Mouse (Mus musculus) heart, embryonic 16.5 days (tissue): ENCODE results near the gene Olfr282. TPM values are rescaled to one million over a fixed set of nuclear protein-coding genes. Genes with fewer than 3 reads are reported as not detected.
"Not testable (repeated sequence)": the region's sequence is repeated elsewhere in the genome, so short reads cannot be mapped to it uniquely, and the experiment has no call there.

Source experiments
- ATAC-seq: fragments of 200-750 bp; cut with Nextera tagmentation; replicated peaks from 2 replicates; pipeline ENCODE4 v1.8.0; 2017; ENCODE audit warnings: moderate number of reproducible peaks; ENCODE audit not compliant: insufficient read depth, low FRiP score; ENCODE audit errors: extremely low read depth
- H3K27ac ChIP-seq: fragments of 300-500 bp; sonication (generic); 2 replicates; pipeline ENCODE4 v1.5.1; 2014; ENCODE audit warnings: mild to moderate bottlenecking, low read length, control low read depth, moderate library complexity
- H3K27me3 ChIP-seq: fragments of 300-500 bp; sonication (generic); 2 replicates; pipeline ENCODE4 v1.6.1; 2014; ENCODE audit warnings: low read length, mixed read lengths; ENCODE audit not compliant: control insufficient read depth, insufficient read depth
- H3K36me3 ChIP-seq: fragments of 300-500 bp; sonication (generic); 2 replicates; pipeline ENCODE4 v1.6.1; 2014; ENCODE audit not compliant: control insufficient read depth, insufficient read depth
- H3K4me1 ChIP-seq: fragments of 300-500 bp; sonication (generic); 2 replicates; pipeline ENCODE4 v1.6.1; 2014; ENCODE audit warnings: low read length, mixed read lengths; ENCODE audit not compliant: control insufficient read depth, insufficient read depth
- H3K4me2 ChIP-seq: fragments of 300-500 bp; sonication (generic); 2 replicates; pipeline ENCODE4 v1.6.1; 2014; ENCODE audit warnings: low read depth, mild to moderate bottlenecking, control low read depth, low read length
- H3K4me3 ChIP-seq: fragments of 300-500 bp; sonication (generic); 2 replicates; pipeline ENCODE4 v1.5.1; 2014; ENCODE audit warnings: mild to moderate bottlenecking, control low read depth, low read length
- H3K9ac ChIP-seq: fragments of 300-500 bp; sonication (generic); 2 replicates; pipeline ENCODE4 v1.6.1; 2014; ENCODE audit warnings: low read length, control low read depth
- H3K9me3 ChIP-seq: fragments of 300-500 bp; sonication (generic); replicated peaks from 2 replicates; pipeline ENCODE4 v1.6.1; 2016; ENCODE audit warnings: low read length; ENCODE audit not compliant: control insufficient read depth
- WGBS: fragments of 180-500 bp; shearing (Covaris S2); extraction: QIAGEN DNeasy Blood & Tissue Kit; methylation state at CpG from one replicate; pipeline ENCODE4 v1.1.7; 2014; 5-methylcytosine and 5-hydroxymethylcytosine counted together
- polyA plus RNA-seq: library from polyadenylated mRNA; unstranded; fragments of >200 nt; fragmentation: Nextera tagmentation; extraction: Ambion mirVana; gene quantifications from 2 replicates; pipeline ENCODE4 v1.2.1, GENCODE M21; 2015

The Olfr282 gene
- polyA plus RNA-seq, 1 experiment from 2014 or later = not detected

- 0 out of 2 replicates have a peak, but pooled peaks cover 6% of the 10 kb centered on the region for H3K9me3 ChIP-seq
- H3K9ac ChIP-seq = no peak overlapping the region
- WGBS = 91% methylated on average over 9 of the region's 9 CpGs
- no peak overlapping the region for H3K27ac ChIP-seq
- H3K36me3 ChIP-seq = no peaks in the 10 kb centered on the region
- H3K4me3 ChIP-seq = no peak overlapping the region
- H3K4me1 ChIP-seq = no peaks in the 10 kb centered on the region
- no peaks in the 10 kb centered on the region for H3K27me3 ChIP-seq
- no peak for ATAC-seq
- no peak overlapping the region for H3K4me2 ChIP-seq
Measured at GRCm38 (mm10) chr15:98410249-98410648, 20.8 kb upstream of the Olfr282 start.

GRCm38 (mm10) chr15:98415996-98416395 is 15.0 kb upstream of the Olfr282 start:
- no peak overlapping the region for H3K4me3 ChIP-seq
- no peak overlapping the region for H3K4me2 ChIP-seq
- no peaks in the 10 kb centered on the region for H3K36me3 ChIP-seq
- H3K27ac ChIP-seq = no peak overlapping the region
- H3K9me3 ChIP-seq = no peaks in the 10 kb centered on the region
- ATAC-seq = no peak
- H3K4me1 ChIP-seq = no peaks in the 10 kb centered on the region
- H3K27me3 ChIP-seq = no peaks in the 10 kb centered on the region
- H3K9ac ChIP-seq = no peak overlapping the region
- 69% methylated on average over 4 of the region's 4 CpGs for WGBS

DNA sequence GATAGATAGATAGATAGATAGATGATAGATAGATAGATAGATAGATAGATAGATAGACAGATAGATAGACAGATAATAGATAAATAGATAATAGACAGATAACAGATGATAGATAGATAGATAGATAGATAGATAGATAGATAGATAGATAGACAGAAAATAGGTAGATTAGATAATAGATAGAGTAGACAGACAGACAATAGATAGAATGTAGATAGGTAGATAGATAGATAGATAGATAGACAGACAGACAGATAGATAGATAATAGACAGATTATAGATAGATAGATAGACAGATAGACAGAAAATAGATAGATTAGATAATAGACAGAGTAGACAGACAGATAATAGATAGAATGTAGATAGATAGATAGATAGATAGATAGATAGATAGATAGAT is 14.2 kb upstream of the Olfr282 start:
- not testable (repeated sequence) for H3K9ac ChIP-seq, ATAC-seq, H3K4me1 ChIP-seq, H3K9me3 ChIP-seq, H3K4me2 ChIP-seq, H3K4me3 ChIP-seq, H3K27ac ChIP-seq, H3K36me3 ChIP-seq, H3K27me3 ChIP-seq

DNA sequence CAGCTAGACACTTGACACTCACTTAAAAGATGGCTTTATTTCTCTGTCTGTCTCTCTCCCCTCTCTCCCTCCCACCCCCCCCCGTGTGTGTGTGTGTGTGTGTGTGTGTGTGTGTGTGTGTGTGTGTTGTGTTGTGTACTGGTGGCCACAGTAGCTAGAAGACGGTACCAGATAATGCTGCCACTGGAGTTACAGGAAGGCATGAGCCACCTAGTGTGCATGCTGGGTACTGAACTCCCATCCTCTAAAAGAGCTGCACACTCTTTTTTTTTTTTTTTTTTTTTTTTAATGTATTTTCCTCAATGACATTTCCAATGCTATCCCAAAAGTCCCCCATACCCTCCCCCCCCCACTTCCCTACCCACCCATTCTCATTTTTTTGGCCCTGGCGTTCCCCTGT is 13.7 kb upstream of the Olfr282 start:
- H3K27me3 ChIP-seq, ATAC-seq, H3K4me3 ChIP-seq, H3K4me1 ChIP-seq, H3K36me3 ChIP-seq, H3K27ac ChIP-seq, H3K4me2 ChIP-seq, H3K9me3 ChIP-seq, H3K9ac ChIP-seq: not testable (repeated sequence)
- 14% methylated on average over 1 of the region's 3 CpGs for WGBS

- ATAC-seq = no peak
- 61% methylated on average over 6 of the region's 7 CpGs for WGBS
Measured at GRCm38 (mm10) chr15:98418096-98418495, 12.9 kb upstream of the Olfr282 start.

DNA sequence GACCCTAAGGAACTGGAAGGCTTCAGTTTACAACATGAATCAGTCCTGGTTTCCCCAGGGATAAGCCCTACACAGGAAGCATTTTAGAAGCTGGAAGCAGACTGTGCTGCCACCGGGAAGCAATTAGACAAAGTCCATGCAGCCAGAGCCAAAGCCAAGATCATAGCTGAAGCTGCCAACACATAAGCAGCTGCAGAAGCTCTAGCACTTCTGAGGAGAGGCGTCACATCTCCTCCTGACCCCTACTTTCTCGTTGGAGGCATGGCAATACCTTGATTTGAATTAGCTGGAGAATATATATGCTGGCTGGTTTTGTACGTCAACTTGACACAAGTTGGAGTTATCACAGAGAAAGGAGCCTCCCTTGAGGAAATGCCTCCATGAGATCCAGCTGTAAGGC is 10.1 kb upstream of the Olfr282 start:
- no peaks in the 10 kb centered on the region for H3K9me3 ChIP-seq
- WGBS = 48% methylated on average over 4 of the region's 4 CpGs
- no peaks in the 10 kb centered on the region; the same call in 1 of the 2 replicates for H3K27me3 ChIP-seq
- no peak overlapping the region for H3K4me3 ChIP-seq
- no peak overlapping the region for H3K9ac ChIP-seq
- no peak overlapping the region for H3K27ac ChIP-seq
- no peak for ATAC-seq
- no peaks in the 10 kb centered on the region for H3K36me3 ChIP-seq
- H3K4me2 ChIP-seq = no peak overlapping the region
- H3K4me1 ChIP-seq = no peaks in the 10 kb centered on the region

More at GRCm38 (mm10) chr15:98418096-98418495, 12.9 kb upstream of the Olfr282 start:
- H3K9ac ChIP-seq = no peak overlapping the region
- H3K4me3 ChIP-seq = no peak overlapping the region
- no peaks in the 10 kb centered on the region for H3K27me3 ChIP-seq
- H3K36me3 ChIP-seq = no peaks in the 10 kb centered on the region
- H3K4me1 ChIP-seq = no peaks in the 10 kb centered on the region
- no peak overlapping the region for H3K4me2 ChIP-seq
- H3K27ac ChIP-seq = no peak overlapping the region
- H3K9me3 ChIP-seq = no peaks in the 10 kb centered on the region

DNA sequence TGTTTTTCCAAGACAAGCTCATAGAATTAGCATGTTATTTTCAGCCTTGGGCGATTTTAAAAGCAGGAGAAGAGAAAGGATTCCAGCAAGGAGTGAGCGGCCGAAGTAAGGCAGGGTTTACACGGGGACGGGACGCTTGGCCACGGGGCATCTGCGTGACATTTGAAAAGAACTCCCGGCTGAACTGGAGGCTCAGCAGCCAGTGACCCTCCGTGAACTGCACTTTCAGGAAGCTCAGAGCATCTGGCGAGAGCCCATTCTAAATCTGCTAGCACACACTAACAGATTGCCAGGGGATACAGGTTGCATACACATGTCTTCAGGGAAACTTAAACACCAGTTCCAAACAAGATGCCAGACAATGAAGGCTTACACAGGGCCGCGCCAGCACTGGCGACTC is 6.7 kb upstream of the Olfr282 start:
- Histone ChIP-seq H3K27ac (no peak overlapping the region), H3K36me3 (no peaks in the 10 kb centered on the region), H3K9me3 (no peaks in the 10 kb centered on the region), H3K27me3 (no peaks in the 10 kb centered on the region; the same call in 1 of the 2 replicates), H3K4me3 (no peak overlapping the region), H3K4me2 (no peak overlapping the region), H3K9ac (no peak overlapping the region), H3K4me1 (no peaks in the 10 kb centered on the region)
- 68% methylated on average over 14 of the region's 14 CpGs for WGBS
- ATAC-seq = no peak

- no peak overlapping the region for H3K27ac ChIP-seq
- 61% methylated on average over 6 of the region's 6 CpGs for WGBS
- no peak overlapping the region for H3K9ac ChIP-seq
- no peak overlapping the region for H3K4me2 ChIP-seq
- no peak overlapping the region for H3K4me3 ChIP-seq
- ATAC-seq = no peak
- no peaks in the 10 kb centered on the region for H3K36me3 ChIP-seq
- H3K27me3 ChIP-seq = no peaks in the 10 kb centered on the region; the same call in 1 of the 2 replicates
- H3K4me1 ChIP-seq = no peaks in the 10 kb centered on the region
- no peaks in the 10 kb centered on the region for H3K9me3 ChIP-seq
Measured at GRCm38 (mm10) chr15:98424753-98425152, 6.3 kb upstream of the Olfr282 start.

DNA sequence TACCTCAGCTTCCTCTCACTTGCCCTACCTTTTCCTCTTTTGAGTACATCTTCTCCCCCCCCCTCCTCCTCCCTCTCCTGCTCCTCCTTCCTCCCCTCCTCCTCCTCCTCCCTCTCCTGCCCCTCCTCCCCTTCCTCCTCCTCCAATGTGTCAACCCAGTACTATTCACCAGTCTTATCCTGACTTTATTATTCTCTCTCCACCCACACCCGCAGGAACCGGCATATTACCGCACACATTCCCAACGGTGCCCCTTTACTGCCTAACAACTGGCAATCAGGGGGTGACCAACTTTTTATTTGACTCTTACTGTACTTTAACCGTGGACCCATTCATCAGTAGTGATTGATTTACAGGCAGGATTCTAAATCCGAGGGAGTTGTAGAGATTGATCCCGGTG is 5.8 kb upstream of the Olfr282 start:
- no peak overlapping the region for H3K9ac ChIP-seq
- 84% methylated on average over 7 of the region's 7 CpGs for WGBS
- no peaks in the 10 kb centered on the region for H3K36me3 ChIP-seq
- H3K4me1 ChIP-seq = no peaks in the 10 kb centered on the region
- no peak overlapping the region for H3K4me2 ChIP-seq
- H3K4me3 ChIP-seq = no peak overlapping the region
- no peak for ATAC-seq
- no peaks in the 10 kb centered on the region for H3K9me3 ChIP-seq
- H3K27me3 ChIP-seq = no peaks in the 10 kb centered on the region; the same call in 1 of the 2 replicates
- no peak overlapping the region for H3K27ac ChIP-seq

- Histone ChIP-seq H3K4me2 (no peak overlapping the region), H3K27me3 (no peaks in the 10 kb centered on the region), H3K4me1 (no peaks in the 10 kb centered on the region), H3K9me3 (peaks cover 3% of the 10 kb centered on the region; the same call in 1 of the 2 replicates), H3K27ac (no peak overlapping the region), H3K9ac (no peak overlapping the region), H3K4me3 (no peak overlapping the region), H3K36me3 (no peaks in the 10 kb centered on the region)
- ATAC-seq = no peak
- WGBS = 78% methylated on average over 3 of the region's 3 CpGs
Measured at GRCm38 (mm10) chr15:98444561-98444960, 13.5 kb downstream of the Olfr282 start.
